Mouse (Mus musculus) frontal cortex, postnatal 14 days (tissue): Measurements from ENCODE around the gene Abcb10.
A peak's percentile ranks its signal among the peaks of the same experiment; 100 is the strongest.
"Not testable (repeated sequence)": the region's sequence is repeated elsewhere in the genome, so short reads cannot be mapped to it uniquely, and the experiment has no call there.

Experiments
- DNase-seq, 2 experiments: peaks; one replicate each; pipeline ENCODE4 v3.0.0; 2022; ENCODE audit warnings: low spot score in 2 of 2

The Abcb10 gene

GRCm38 (mm10) chr8:123982826-123983400 lies at the start of gene Abcb10:
TSS of gene Abcb10 (minus strand) at chr8:123983122.
- DNase-seq = peak; percentile 64 to 71

GRCm38 (mm10) chr8:124027831-124028230 lies 44.9 kb upstream of the Abcb10 start:
- DNase-seq = no peak

- not testable (repeated sequence) for DNase-seq
Measured at GRCm38 (mm10) chr8:124026265-124026664, 43.3 kb upstream of the Abcb10 start.

DNA sequence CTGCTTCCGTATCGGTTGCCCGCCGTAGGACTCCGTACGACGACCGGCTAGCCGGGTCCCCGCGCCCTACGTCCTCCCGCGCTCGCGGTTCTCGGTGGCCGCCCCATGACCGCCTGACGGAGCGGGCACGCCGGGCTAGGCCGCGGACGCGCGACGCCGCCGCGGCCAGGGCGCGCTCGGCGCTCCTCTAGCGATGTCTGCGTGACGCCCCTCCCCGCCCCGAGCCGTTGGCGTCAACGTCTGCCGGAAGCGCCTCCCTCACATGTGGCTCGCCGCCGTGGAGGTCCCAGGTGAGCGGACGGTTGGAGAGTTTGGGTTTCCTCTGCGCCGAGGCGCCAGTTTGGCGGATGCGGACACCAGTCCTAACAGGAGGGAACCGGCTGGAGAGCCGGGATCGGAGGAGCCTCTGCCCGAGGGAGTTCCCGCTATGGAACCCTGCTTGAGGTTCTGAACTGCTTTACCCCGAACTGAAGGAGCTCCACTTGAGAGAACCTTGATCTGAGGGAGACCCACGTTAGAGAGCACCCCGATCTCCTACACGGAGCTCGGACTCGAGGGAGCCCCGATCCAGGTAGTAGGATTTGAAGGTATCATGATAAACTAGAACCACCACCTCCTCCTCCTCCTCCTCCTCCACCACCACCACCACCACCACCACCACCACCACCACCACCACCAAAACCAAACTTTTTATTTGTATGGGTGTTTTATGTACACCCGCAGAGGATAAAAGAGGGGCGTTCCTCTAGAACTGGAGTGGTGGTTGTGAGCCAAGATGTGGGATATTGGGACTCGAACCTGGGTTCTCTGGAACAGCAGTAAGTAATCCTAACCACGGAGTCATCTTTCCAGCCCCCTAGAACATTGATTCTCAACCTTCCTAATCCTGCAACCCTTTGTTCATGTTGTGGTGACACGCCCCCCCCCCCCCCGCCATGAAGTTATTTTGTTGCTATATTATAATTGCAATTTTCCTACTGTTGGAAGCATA lies 38.6 kb upstream of the Abcb10 start, which contains the start of the genes Taf5l and Urb2:
TSS of gene Taf5l (minus strand) at position 161 of the 991 bp plus-strand sequence.
TSS of gene Urb2 (plus strand) at position 272 of the 991 bp plus-strand sequence.
- peak; percentile 81 to 89 for DNase-seq

- peak in 1 of 2 experiments; percentile 9 for DNase-seq
Measured at GRCm38 (mm10) chr8:124020439-124021236, 37.7 kb upstream of the Abcb10 start.

DNA sequence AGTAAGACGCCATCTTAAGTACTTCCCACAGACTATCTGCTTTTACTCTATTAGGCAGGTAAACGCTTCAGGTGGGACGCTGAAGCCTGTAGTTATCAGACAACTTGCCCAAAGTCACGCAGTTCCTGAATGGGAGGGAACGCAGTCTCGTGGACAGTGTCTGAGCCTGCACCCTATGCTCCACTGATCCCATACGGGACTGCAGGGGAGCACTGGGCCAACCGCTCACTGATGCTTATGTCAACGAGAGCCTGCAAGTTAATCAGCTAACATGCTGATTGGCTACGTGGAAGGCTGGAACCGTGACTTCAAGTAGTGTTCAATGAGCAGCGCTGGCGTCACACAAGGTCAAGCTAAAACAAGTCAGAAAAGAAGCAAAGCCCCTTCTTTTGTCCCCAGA lies 36.9 kb upstream of the Abcb10 start:
- DNase-seq = no peak

DNA sequence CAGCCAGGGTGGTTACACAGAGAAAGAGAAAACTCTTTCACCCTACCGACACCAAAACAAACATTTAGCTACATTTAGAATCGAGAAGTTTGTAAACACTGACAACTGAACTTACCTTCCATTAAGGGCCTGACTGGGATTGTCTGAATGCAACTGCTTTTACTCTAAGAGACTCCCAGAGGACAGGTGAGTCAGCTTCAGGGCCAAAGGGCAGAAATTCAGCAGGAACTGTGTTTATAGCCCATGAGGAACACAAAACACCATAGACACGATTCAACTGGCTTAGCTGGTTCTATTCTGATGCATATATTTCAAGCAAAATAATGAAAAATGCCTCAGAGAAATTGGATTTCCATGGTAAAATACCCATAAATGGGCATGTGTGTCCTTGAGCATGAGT lies 31.8 kb upstream of the Abcb10 start:
- no peak for DNase-seq

- not testable (repeated sequence) for DNase-seq
Measured at GRCm38 (mm10) chr8:124014299-124014698, 31.4 kb upstream of the Abcb10 start.

GRCm38 (mm10) chr8:124011989-124012586 lies 29.2 kb upstream of the Abcb10 start:
- no peak for DNase-seq

DNA sequence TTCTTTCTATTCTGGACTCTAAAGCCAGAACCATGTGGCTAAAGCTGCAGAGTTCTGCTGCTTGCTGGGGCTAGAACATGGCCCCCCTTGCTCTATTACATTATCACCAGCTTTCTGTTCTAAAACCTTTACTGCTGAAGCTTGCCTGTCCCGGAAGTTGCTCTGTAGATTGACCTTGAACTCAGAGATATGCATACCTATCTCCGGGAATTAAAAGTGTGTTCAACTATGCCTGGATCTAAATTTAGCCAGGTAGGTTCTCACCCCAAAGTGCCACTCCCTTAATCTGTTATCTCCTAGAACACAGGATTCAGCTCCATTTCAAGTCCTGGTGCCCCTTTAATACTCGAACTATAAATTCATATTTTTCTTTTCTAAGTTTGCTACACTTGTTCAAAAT lies 28.7 kb upstream of the Abcb10 start:
- DNase-seq = no peak

GRCm38 (mm10) chr8:124007829-124008228 lies 24.9 kb upstream of the Abcb10 start:
- no peak for DNase-seq

GRCm38 (mm10) chr8:124002546-124003108 lies 19.7 kb upstream of the Abcb10 start:
- no peak for DNase-seq

GRCm38 (mm10) chr8:123999568-123999967 lies 16.6 kb upstream of the Abcb10 start:
- no peak for DNase-seq

DNA sequence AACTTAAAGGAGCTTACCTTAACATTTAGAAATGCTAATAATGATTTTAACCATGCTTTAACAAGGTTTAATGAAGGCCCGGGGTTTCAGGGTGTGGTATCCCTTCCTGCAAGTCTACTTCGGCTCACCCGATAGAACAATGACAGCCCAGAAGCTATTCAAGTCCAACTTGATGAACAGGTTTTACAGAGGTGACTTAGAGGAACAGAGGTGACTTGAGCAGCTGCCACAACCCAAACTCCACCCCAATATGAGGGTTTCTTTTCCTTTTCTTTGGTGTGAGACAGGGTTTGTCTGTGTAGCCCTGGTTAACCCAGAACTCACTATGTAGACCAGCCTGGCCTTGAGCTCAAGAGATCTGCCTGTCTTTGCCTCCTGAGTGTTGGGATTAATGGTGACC lies 11.1 kb upstream of the Abcb10 start:
- no peak for DNase-seq

DNA sequence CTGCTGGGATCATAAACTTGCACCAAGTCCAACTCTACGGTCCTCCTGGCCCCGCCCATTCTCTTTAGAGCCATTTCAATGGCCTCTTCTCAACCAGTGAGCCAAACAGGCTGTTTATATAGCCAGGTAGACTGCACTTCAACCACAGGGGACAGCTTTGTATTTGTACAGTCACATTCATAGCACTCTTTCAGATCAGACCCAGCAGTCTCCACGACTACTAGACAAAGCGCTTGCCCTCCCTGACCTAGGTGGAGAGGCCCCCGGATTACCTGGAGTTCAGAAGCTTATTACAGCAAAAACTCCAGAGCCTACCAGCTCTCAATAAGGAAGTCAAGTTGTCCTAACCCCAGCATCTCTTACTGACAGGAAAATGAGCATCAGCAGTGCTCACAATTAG lies 10.7 kb upstream of the Abcb10 start:
- DNase-seq = no peak

DNA sequence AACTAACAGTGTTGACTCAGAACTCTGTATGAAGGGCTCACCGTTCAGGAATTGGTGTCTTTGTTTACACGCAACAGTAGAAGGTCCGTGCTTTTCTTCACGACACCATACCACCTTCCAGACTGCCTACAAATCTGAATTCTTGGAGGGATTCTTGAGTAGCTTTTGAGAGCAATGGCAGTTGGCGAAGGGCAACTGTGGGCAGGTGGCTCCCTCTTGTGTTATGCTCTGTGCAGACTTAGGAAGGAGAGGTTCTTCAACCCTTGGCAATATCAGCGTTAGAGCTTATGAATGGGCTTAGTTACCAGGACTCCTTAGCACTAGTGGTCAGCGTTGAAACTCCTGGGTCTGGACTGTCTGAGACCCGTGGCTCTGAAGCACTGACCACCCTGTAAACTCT lies 9.7 kb upstream of the Abcb10 start:
- DNase-seq = no peak

DNA sequence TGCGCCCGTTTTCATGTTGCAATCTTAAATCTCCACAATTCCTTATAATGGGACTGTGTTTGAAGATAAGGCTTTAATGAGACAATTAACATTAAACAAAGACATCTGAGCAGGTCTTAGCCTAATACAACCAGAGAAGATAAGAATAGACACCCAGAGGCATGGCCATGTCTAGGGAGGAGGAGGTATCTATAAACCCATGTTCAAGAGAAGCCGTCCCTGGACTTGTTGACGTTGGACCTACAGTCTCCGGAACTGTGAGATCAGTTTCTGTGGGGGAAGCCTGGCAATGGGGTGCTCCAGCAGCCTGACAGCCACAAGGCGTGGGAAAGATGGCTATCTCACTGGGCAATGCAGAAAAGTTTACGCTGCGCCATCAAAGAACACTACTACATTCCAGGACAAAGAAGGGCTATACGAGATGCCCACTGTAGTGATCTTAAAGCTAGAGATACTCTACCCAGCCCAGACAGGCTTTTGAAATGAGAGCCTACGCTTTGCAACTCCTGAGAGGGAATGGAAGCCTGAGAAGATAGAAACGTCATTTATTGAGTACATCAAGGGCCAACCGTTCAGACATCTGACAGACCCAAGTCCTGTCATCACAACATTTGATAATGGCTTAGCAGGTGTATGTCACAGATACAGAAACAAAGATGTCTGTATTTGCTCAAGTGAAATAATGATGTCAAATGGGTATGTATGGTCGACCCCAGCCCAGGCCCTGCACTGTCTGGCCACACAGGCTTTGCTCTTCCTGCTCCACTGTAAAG lies 7.5 kb upstream of the Abcb10 start:
- no peak for DNase-seq

- no peak for DNase-seq
Measured at GRCm38 (mm10) chr8:123989128-123989527, 6.2 kb upstream of the Abcb10 start.

DNA sequence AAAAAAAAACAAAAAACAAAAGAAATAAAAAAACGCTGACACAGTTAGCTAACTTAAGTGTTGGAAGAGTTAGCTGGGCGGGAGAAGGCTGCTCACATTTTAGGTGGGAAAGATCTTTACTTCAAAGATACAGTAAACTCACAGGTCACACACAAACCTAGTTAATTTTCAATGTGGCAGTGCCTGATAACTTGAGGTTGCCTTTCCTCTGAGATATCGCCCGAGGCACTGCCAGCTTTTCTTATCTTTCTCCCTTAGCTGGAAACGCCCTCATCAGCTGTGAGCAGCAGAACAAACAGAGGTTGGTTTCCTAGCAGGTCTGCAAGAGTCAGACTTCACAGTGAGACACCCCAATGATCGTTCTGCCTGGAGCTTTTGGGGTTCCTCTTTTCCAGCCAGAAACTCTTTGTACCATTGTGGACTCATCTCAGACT lies 5.7 kb upstream of the Abcb10 start:
- DNase-seq = no peak

DNA sequence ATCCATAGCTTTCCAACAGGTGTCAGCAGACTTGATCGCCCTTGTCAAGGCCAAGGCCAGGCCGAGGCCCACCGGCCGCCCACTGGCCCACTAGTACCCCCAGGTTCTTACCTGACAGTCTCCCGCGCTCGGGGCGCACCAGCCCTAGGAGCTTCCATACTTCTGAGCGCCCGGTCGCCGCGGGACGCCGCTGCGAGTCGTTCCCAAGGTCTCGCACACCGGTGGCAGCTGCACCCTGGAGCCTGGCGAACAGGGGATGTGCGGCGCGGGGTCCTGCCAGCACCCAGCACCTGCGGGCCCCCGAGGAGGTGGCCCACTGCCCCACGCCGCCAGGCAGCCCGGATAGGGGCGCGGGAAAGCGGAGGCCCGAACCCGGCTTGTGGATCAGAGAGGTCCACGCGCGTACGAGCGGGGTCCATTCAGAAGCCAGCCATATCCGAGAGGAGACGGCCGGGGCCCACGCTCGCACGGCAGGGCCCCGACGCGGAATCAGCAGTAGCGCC lies 580 bp downstream of the Abcb10 start:
- DNase-seq = peak in 1 of 2 experiments; percentile 28
